Mouse (Mus musculus) right cerebral cortex, postnatal 14 days (tissue): ENCODE measurements around the gene Ahcy.
"Not testable (repeated sequence)": the region's sequence is repeated elsewhere in the genome, so short reads cannot be mapped to it uniquely, and the experiment has no call there.

Source experiments
- DNase-seq: peaks from one replicate; pipeline ENCODE4 v3.0.0; 2022

Ahcy gene

DNA sequence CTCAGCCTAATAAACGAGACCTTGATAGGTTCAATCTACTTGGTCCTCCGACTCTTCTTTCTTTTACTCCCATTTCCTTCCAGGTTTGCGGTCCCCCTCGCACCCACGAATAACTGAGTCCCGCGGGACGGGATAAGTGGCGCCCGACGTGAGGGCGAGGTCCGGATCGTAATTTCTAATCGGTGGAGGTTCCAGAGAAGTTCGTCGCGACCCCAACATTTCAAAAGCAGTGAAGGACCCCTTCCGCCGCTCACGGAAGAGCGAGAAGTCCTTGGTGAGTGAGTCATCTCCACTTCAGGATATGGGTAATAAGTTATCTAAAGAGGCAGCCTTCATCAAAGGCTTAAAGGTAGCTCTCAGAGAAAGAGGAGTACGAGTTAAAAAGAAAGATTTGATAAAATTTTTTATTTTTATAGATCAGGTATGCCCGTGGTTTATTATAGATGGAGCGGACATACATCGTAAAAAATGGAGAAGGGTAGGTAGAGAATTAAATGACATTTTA lies 56.0 kb downstream of the Ahcy start, which contains the start of gene Gm14226:
TSS of gene Gm14226 (plus strand) at position 16 of the 505 bp plus-strand sequence.
- DNase-seq: not testable (repeated sequence)

GRCm38 (mm10) chr2:155016751-155017150 lies 57.5 kb downstream of the Ahcy start:
- DNase-seq: not testable (repeated sequence)

GRCm38 (mm10) chr2:155012991-155013390 lies 61.3 kb downstream of the Ahcy start:
- no peak for DNase-seq

- no peak for DNase-seq
Observed at GRCm38 (mm10) chr2:155011086-155011656, 63.1 kb downstream of the Ahcy start.
